Comparison of ENCODE assay signal across 8 mouse cellular contexts in genomic region chr1:89676411-89676810, GRCm38 (mm10).
DNase-seq lines count a peak whose midpoint lies in the region; ATAC-seq lines count a peak whose summit lies in the region.

No protein-coding gene starts in this region.

- H3K9me3 ChIP-seq in kidney, embryonic 16.5 days (ENCODE audit: low read length): 0 out of 2 replicates have a peak, but pooled peaks cover 3% of the 10 kb centered on the region

- intact Hi-C loops in heart, postnatal 10 days (cut with DNase I): no loop called here

- ATAC-seq in kidney, embryonic 16.5 days (ENCODE audit: low FRiP score, low TSS enrichment): no peak

- peaks cover 20% of the 10 kb centered on the region for H3K36me3 ChIP-seq in kidney, embryonic 16.5 days (ENCODE audit: insufficient read depth, low read length)

- H3K4me2 ChIP-seq in kidney, embryonic 16.5 days (replicated peaks; ENCODE audit: low read depth, low read length): no peak overlapping the region

- WGBS in kidney, embryonic 16.5 days: 83% methylated on average over 4 of the region's 4 CpGs

- H3K4me1 ChIP-seq in kidney, embryonic 16.5 days (ENCODE audit: insufficient read depth, low read length): no peaks in the 10 kb centered on the region

- no peak overlapping the region for H3K27ac ChIP-seq in kidney, embryonic 16.5 days (ENCODE audit: low read length)

- no peaks in the 10 kb centered on the region for H3K27me3 ChIP-seq in kidney, embryonic 16.5 days (ENCODE audit: insufficient read depth, low read length)

- H3K4me3 ChIP-seq in kidney, embryonic 16.5 days (ENCODE audit: low read length): no peak overlapping the region

- no peak overlapping the region for H3K9ac ChIP-seq in kidney, embryonic 16.5 days (replicated peaks; ENCODE audit: low read length)

- peak; percentile 8 for DNase-seq in kidney, adult 9 months
- peak; percentile 2 to 9 for DNase-seq in B cell, adult 2 months
- DNase-seq in adrenal gland, postnatal 25 days: peak; percentile 55
- DNase-seq in kidney, postnatal 4 days: peak; percentile 19 to 38
- DNase-seq in spleen, postnatal 4 days (ENCODE audit: low spot score in 2 of 2): no peak
- DNase-seq in c-Kit-positive CD71-positive TER-119-positive erythroid progenitor cells, embryonic 14.5 days (ENCODE audit: low spot score): no peak
- no peak for DNase-seq in heart, postnatal 10 days

Comparison
In these comparisons a context has a peak if more than half of its experiments do, and no peak if none do; other contexts are left out.
1. DNase-seq: peak in kidney, adult 9 months (single experiment), B cell, adult 2 months (2 of 2), adrenal gland, postnatal 25 days (single experiment) and kidney, postnatal 4 days (2 of 2); none in spleen, postnatal 4 days (0 of 2), c-Kit-positive CD71-positive TER-119-positive erythroid progenitor cells, embryonic 14.5 days (single experiment) and heart, postnatal 10 days (0 of 2).